Comparison of ENCODE assay signal across 10 mouse cellular contexts in the genomic region with DNA sequence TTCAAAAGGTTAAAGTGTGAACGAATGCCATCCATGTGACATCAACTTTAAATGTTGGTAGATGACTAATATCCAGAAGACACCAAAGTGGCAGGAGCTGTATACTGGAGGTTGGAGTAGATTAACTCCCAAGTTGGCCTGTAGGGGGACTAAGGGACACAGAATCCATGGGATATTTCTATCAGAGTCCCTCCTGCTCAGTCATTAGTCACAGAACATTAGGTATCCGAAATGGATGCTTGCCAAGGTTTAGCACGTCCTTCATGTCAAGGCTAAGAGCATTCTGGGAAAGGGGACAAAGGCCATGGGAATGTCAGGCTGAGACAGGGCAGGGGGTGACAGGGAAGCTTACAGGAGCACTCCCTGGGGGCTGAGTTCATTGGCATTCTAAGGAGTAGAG.
DNase-seq lines count a peak whose midpoint lies in the region; ATAC-seq and TF ChIP-seq lines count a peak whose summit lies in the region.
"Had no signal": no experiment of that assay in that cellular context is flagged by ENCODE, and none has a peak within 500 bp of the region (broad histone marks: within the 10 kb centered on the region; RNA-seq: fewer than 3 reads in every experiment).

No protein-coding gene starts in this region.

- TF ChIP-seq EP300 in stomach, postnatal 0 days (optimal IDR thresholded peaks at IDR 0.05), result no peak

- no peaks in the 10 kb centered on the region for H3K9me3 ChIP-seq in hindbrain, postnatal 0 days (ENCODE audit: low read length)
- no peaks in the 10 kb centered on the region for H3K9me3 ChIP-seq in hindbrain, embryonic 13.5 days
- H3K9me3 ChIP-seq in neural tube, embryonic 14.5 days (ENCODE audit: control insufficient read depth, low read length), result no peaks in the 10 kb centered on the region
- no peaks in the 10 kb centered on the region for H3K9me3 ChIP-seq in neural tube, embryonic 15.5 days (replicated peaks)
- no peaks in the 10 kb centered on the region for H3K9me3 ChIP-seq in stomach, postnatal 0 days (ENCODE audit: control insufficient read depth, low read length)
- H3K9me3 ChIP-seq: heart, embryonic 13.5 days had no signal

- H3K27ac ChIP-seq in hindbrain, postnatal 0 days, result no peak overlapping the region
- no peak overlapping the region for H3K27ac ChIP-seq in hindbrain, embryonic 13.5 days
- no peak overlapping the region for H3K27ac ChIP-seq in neural tube, embryonic 14.5 days (ENCODE audit: low read depth, low read length)
- no peak overlapping the region for H3K27ac ChIP-seq in neural tube, embryonic 15.5 days (replicated peaks)
- no peak overlapping the region for H3K27ac ChIP-seq in stomach, postnatal 0 days (replicated peaks)
- H3K27ac ChIP-seq: heart, embryonic 13.5 days had no signal

- H3K4me2 ChIP-seq in hindbrain, postnatal 0 days (ENCODE audit: low read depth, low read length), result no peak overlapping the region
- H3K4me2 ChIP-seq in hindbrain, embryonic 13.5 days, result no peak overlapping the region
- H3K4me2 ChIP-seq in neural tube, embryonic 14.5 days (ENCODE audit: low read depth, low read length), result no peak overlapping the region
- H3K4me2 ChIP-seq in neural tube, embryonic 15.5 days, result no peak overlapping the region
- no peak overlapping the region for H3K4me2 ChIP-seq in stomach, postnatal 0 days (replicated peaks; ENCODE audit: low read depth)
- H3K4me2 ChIP-seq: heart, embryonic 13.5 days had no signal

- ATAC-seq in hindbrain, postnatal 0 days, result no peak
- no peak for ATAC-seq in hindbrain, embryonic 13.5 days (ENCODE audit: low FRiP score)
- peak; percentile 31; the same call in 1 of the 2 replicates for ATAC-seq in neural tube, embryonic 14.5 days (ENCODE audit: low read depth)
- no peak for ATAC-seq in neural tube, embryonic 15.5 days (ENCODE audit: low FRiP score)
- peak; percentile 56; the same call in 1 of the 2 replicates for ATAC-seq in stomach, postnatal 0 days (ENCODE audit: low FRiP score, low TSS enrichment)
- no peak for ATAC-seq in frontal cortex, adult (ENCODE audit: low TSS enrichment)
- ATAC-seq: midbrain, embryonic 16.5 days had no signal

- no peaks in the 10 kb centered on the region for H3K36me3 ChIP-seq in hindbrain, postnatal 0 days (ENCODE audit: insufficient read depth, low read length)
- no peaks in the 10 kb centered on the region for H3K36me3 ChIP-seq in hindbrain, embryonic 13.5 days
- no peaks in the 10 kb centered on the region for H3K36me3 ChIP-seq in neural tube, embryonic 14.5 days (ENCODE audit: control insufficient read depth, insufficient read depth, low read length)
- H3K36me3 ChIP-seq in neural tube, embryonic 15.5 days, result no peaks in the 10 kb centered on the region
- no peaks in the 10 kb centered on the region for H3K36me3 ChIP-seq in stomach, postnatal 0 days (ENCODE audit: control insufficient read depth, insufficient read depth, low read length)
- H3K36me3 ChIP-seq: heart, embryonic 13.5 days had no signal

- H3K27me3 ChIP-seq in hindbrain, postnatal 0 days (ENCODE audit: insufficient read depth, low read length), result no peaks in the 10 kb centered on the region
- H3K27me3 ChIP-seq in hindbrain, embryonic 13.5 days, result no peaks in the 10 kb centered on the region
- no peaks in the 10 kb centered on the region for H3K27me3 ChIP-seq in neural tube, embryonic 14.5 days (ENCODE audit: control insufficient read depth, insufficient read depth, low read length)
- no peaks in the 10 kb centered on the region for H3K27me3 ChIP-seq in neural tube, embryonic 15.5 days (replicated peaks)
- no peaks in the 10 kb centered on the region; the same call in 1 of the 2 replicates for H3K27me3 ChIP-seq in stomach, postnatal 0 days (ENCODE audit: control insufficient read depth, insufficient read depth, low read length)
- H3K27me3 ChIP-seq: heart, embryonic 13.5 days had no signal

- no peak for TF ChIP-seq POLR2A in brain, embryonic 14.5 days (IDR thresholded peaks at IDR 0.05; ENCODE audit: borderline replicate concordance, extremely low read depth, insufficient read depth, insufficient read length, poor library complexity, severe bottlenecking)

- DNase-seq in hindbrain, postnatal 0 days (ENCODE audit: low spot score), result no peak
- DNase-seq in brain, embryonic 14.5 days (ENCODE audit: low read depth), result peak; percentile 34
- no peak for DNase-seq in stomach, postnatal 0 days (ENCODE audit: low spot score)
- DNase-seq: cerebellum, adult 2 months had no signal

- H3K9ac ChIP-seq in hindbrain, postnatal 0 days (replicated peaks; ENCODE audit: low read length), result no peak overlapping the region
- no peak overlapping the region for H3K9ac ChIP-seq in hindbrain, embryonic 13.5 days
- H3K9ac ChIP-seq in neural tube, embryonic 14.5 days (replicated peaks; ENCODE audit: low read depth, low read length), result no peak overlapping the region
- H3K9ac ChIP-seq in neural tube, embryonic 15.5 days (replicated peaks), result no peak overlapping the region
- no peak overlapping the region for H3K9ac ChIP-seq in stomach, postnatal 0 days (ENCODE audit: low read length)
- H3K9ac ChIP-seq: heart, embryonic 13.5 days had no signal

- H3K4me1 ChIP-seq in hindbrain, postnatal 0 days (ENCODE audit: insufficient read depth, low read length), result no peaks in the 10 kb centered on the region
- no peaks in the 10 kb centered on the region; the same call in 1 of the 2 replicates for H3K4me1 ChIP-seq in hindbrain, embryonic 13.5 days (replicated peaks)
- H3K4me1 ChIP-seq in neural tube, embryonic 14.5 days (ENCODE audit: control insufficient read depth, insufficient read depth, low read length), result 0 out of 2 replicates have a peak, but pooled peaks cover 5% of the 10 kb centered on the region
- no peaks in the 10 kb centered on the region for H3K4me1 ChIP-seq in neural tube, embryonic 15.5 days
- H3K4me1 ChIP-seq in stomach, postnatal 0 days (replicated peaks; ENCODE audit: control insufficient read depth, insufficient read depth), result no peaks in the 10 kb centered on the region

- TF ChIP-seq CTCF in hindbrain, postnatal 0 days (IDR thresholded peaks at IDR 0.05; ENCODE audit: low read depth), result peak; percentile 41
- no peak for TF ChIP-seq CTCF in brain, embryonic 14.5 days (IDR thresholded peaks at IDR 0.05; ENCODE audit: borderline replicate concordance, extremely low read depth, insufficient read depth, insufficient read length)
- peak; percentile 58 for TF ChIP-seq CTCF in stomach, postnatal 0 days (IDR thresholded peaks at IDR 0.05; ENCODE audit: low read depth)

- WGBS in hindbrain, postnatal 0 days, result 44% methylated on average over 3 of the region's 3 CpGs
- 56% methylated on average over 3 of the region's 3 CpGs for WGBS in hindbrain, embryonic 13.5 days
- 51% methylated on average over 3 of the region's 3 CpGs for whole genome bisulfite sequencing in neural tube, embryonic 14.5 days
- WGBS in neural tube, embryonic 15.5 days, result 42% methylated on average over 3 of the region's 3 CpGs
- WGBS in stomach, postnatal 0 days, result 53% methylated on average over 3 of the region's 3 CpGs

- H3K4me3 ChIP-seq in hindbrain, postnatal 0 days (ENCODE audit: low read length), result no peak overlapping the region
- no peak overlapping the region for H3K4me3 ChIP-seq in hindbrain, embryonic 13.5 days
- no peak overlapping the region for H3K4me3 ChIP-seq in neural tube, embryonic 14.5 days (ENCODE audit: low read depth, low read length)
- no peak overlapping the region for H3K4me3 ChIP-seq in neural tube, embryonic 15.5 days (replicated peaks)
- no peak overlapping the region for H3K4me3 ChIP-seq in stomach, postnatal 0 days (ENCODE audit: low read depth, low read length)
- H3K4me3 ChIP-seq: heart, embryonic 13.5 days had no signal

Comparison
In these comparisons a context has a peak if more than half of its experiments do, and no peak if none do; other contexts are left out.
1. ATAC-seq: peak in neural tube, embryonic 14.5 days (single experiment) and stomach, postnatal 0 days (single experiment); none in hindbrain, postnatal 0 days (single experiment), hindbrain, embryonic 13.5 days (single experiment), neural tube, embryonic 15.5 days (single experiment) and frontal cortex, adult (single experiment).